Mouse (Mus musculus): ENCODE data around the gene Cwh43.

GRCm38 (mm10) chr5:73362338-73362737 is 43.5 kb upstream of the Cwh43 start:
- no peak for TF ChIP-seq EP300 (IDR thresholded peaks at IDR 0.05)
- TF ChIP-seq CTCF (IDR thresholded peaks at IDR 0.05) = no peak
